Mouse (Mus musculus) heart, embryonic 16.5 days (tissue): ENCODE measurements around the gene Shroom3. TPM values are rescaled to one million over a fixed set of nuclear protein-coding genes. Genes with fewer than 3 reads are reported as not detected.

Experiments
- ATAC-seq: fragments of 200-750 bp; cut with Nextera tagmentation; replicated peaks from 2 replicates; pipeline ENCODE4 v1.8.0; 2017; ENCODE audit warnings: moderate number of reproducible peaks; ENCODE audit not compliant: insufficient read depth, low FRiP score; ENCODE audit errors: extremely low read depth
- H3K27ac ChIP-seq: fragments of 300-500 bp; sonication (generic); 2 replicates; pipeline ENCODE4 v1.5.1; 2014; ENCODE audit warnings: mild to moderate bottlenecking, low read length, control low read depth, moderate library complexity
- H3K27me3 ChIP-seq: fragments of 300-500 bp; sonication (generic); 2 replicates; pipeline ENCODE4 v1.6.1; 2014; ENCODE audit warnings: low read length, mixed read lengths; ENCODE audit not compliant: control insufficient read depth, insufficient read depth
- H3K36me3 ChIP-seq: fragments of 300-500 bp; sonication (generic); 2 replicates; pipeline ENCODE4 v1.6.1; 2014; ENCODE audit not compliant: control insufficient read depth, insufficient read depth
- H3K4me1 ChIP-seq: fragments of 300-500 bp; sonication (generic); 2 replicates; pipeline ENCODE4 v1.6.1; 2014; ENCODE audit warnings: low read length, mixed read lengths; ENCODE audit not compliant: control insufficient read depth, insufficient read depth
- H3K4me2 ChIP-seq: fragments of 300-500 bp; sonication (generic); 2 replicates; pipeline ENCODE4 v1.6.1; 2014; ENCODE audit warnings: low read depth, mild to moderate bottlenecking, control low read depth, low read length
- H3K4me3 ChIP-seq: fragments of 300-500 bp; sonication (generic); 2 replicates; pipeline ENCODE4 v1.5.1; 2014; ENCODE audit warnings: mild to moderate bottlenecking, control low read depth, low read length
- H3K9ac ChIP-seq: fragments of 300-500 bp; sonication (generic); 2 replicates; pipeline ENCODE4 v1.6.1; 2014; ENCODE audit warnings: low read length, control low read depth
- H3K9me3 ChIP-seq: fragments of 300-500 bp; sonication (generic); replicated peaks from 2 replicates; pipeline ENCODE4 v1.6.1; 2016; ENCODE audit warnings: low read length; ENCODE audit not compliant: control insufficient read depth
- WGBS: fragments of 180-500 bp; shearing (Covaris S2); extraction: QIAGEN DNeasy Blood & Tissue Kit; methylation state at CpG from one replicate; pipeline ENCODE4 v1.1.7; 2014; 5-methylcytosine and 5-hydroxymethylcytosine counted together
- polyA plus RNA-seq: library from polyadenylated mRNA; unstranded; fragments of >200 nt; fragmentation: Nextera tagmentation; extraction: Ambion mirVana; gene quantifications from 2 replicates; pipeline ENCODE4 v1.2.1, GENCODE M21; 2015

The Shroom3 gene
- polyA plus RNA-seq, 1 experiment from 2014 or later: 11.7 TPM

- no peak overlapping the region for H3K9ac ChIP-seq
- no peaks in the 10 kb centered on the region for H3K9me3 ChIP-seq
- H3K27me3 ChIP-seq: no peaks in the 10 kb centered on the region
- no peak for ATAC-seq
- H3K4me1 ChIP-seq: no peaks in the 10 kb centered on the region; the same call in 1 of the 2 replicates
- peaks cover 18% of the 10 kb centered on the region; the same call in 1 of the 2 replicates for H3K36me3 ChIP-seq
- 84% methylated on average over 3 of the region's 3 CpGs for WGBS
- H3K27ac ChIP-seq: no peak overlapping the region
- H3K4me3 ChIP-seq: no peak overlapping the region
- H3K4me2 ChIP-seq: no peak overlapping the region
Measured at GRCm38 (mm10) chr5:92967906-92968305, 284.7 kb downstream of the Shroom3 start.

GRCm38 (mm10) chr5:92969443-92969842, 286.2 kb downstream of the Shroom3 start:
- Histone ChIP-seq H3K4me2 (no peak overlapping the region), H3K27ac (no peak overlapping the region), H3K4me3 (no peak overlapping the region), H3K9me3 (no peaks in the 10 kb centered on the region), H3K9ac (no peak overlapping the region), H3K27me3 (no peaks in the 10 kb centered on the region), H3K36me3 (peaks cover 9% of the 10 kb centered on the region; the same call in 1 of the 2 replicates), H3K4me1 (no peaks in the 10 kb centered on the region; the same call in 1 of the 2 replicates)
- no peak for ATAC-seq
- 63% methylated on average over 8 of the region's 8 CpGs for WGBS

GRCm38 (mm10) chr5:92969926-92970325, 286.7 kb downstream of the Shroom3 start:
- no peak overlapping the region for H3K9ac ChIP-seq
- H3K4me3 ChIP-seq: no peak overlapping the region
- WGBS: 52% methylated on average over 2 of the region's 2 CpGs
- no peaks in the 10 kb centered on the region for H3K27me3 ChIP-seq
- H3K9me3 ChIP-seq: no peaks in the 10 kb centered on the region
- peaks cover 9% of the 10 kb centered on the region; the same call in 1 of the 2 replicates for H3K36me3 ChIP-seq
- ATAC-seq: no peak
- H3K4me2 ChIP-seq: no peak overlapping the region
- H3K4me1 ChIP-seq: no peaks in the 10 kb centered on the region; the same call in 1 of the 2 replicates
- H3K27ac ChIP-seq: 0 out of 2 replicates have a peak overlapping the region, but pooled peaks have one; percentile 13

GRCm38 (mm10) chr5:92970480-92970879, 287.2 kb downstream of the Shroom3 start:
- 25% methylated on average over 7 of the region's 7 CpGs for WGBS
- Histone ChIP-seq H3K4me1 (no peaks in the 10 kb centered on the region; the same call in 1 of the 2 replicates), H3K4me3 (no peak overlapping the region), H3K9ac (no peak overlapping the region), H3K36me3 (peaks cover 9% of the 10 kb centered on the region; the same call in 1 of the 2 replicates), H3K27ac (no peak overlapping the region), H3K9me3 (no peaks in the 10 kb centered on the region), H3K4me2 (no peak overlapping the region), H3K27me3 (no peaks in the 10 kb centered on the region)
- ATAC-seq: no peak

GRCm38 (mm10) chr5:92980393-92980792, 297.2 kb downstream of the Shroom3 start:
- Histone ChIP-seq H3K9ac (no peak overlapping the region), H3K27me3 (no peaks in the 10 kb centered on the region), H3K27ac (no peak overlapping the region), H3K36me3 (no peaks in the 10 kb centered on the region), H3K4me1 (no peaks in the 10 kb centered on the region), H3K4me3 (no peak overlapping the region), H3K4me2 (no peak overlapping the region), H3K9me3 (0 out of 2 replicates have a peak, but pooled peaks cover 2% of the 10 kb centered on the region)
- ATAC-seq: no peak
- WGBS: 81% methylated on average over 6 of the region's 6 CpGs

- Histone ChIP-seq H3K4me3 (no peak overlapping the region), H3K27ac (no peak overlapping the region), H3K9me3 (0 out of 2 replicates have a peak, but pooled peaks cover 2% of the 10 kb centered on the region), H3K4me1 (no peaks in the 10 kb centered on the region), H3K27me3 (no peaks in the 10 kb centered on the region), H3K4me2 (no peak overlapping the region), H3K9ac (no peak overlapping the region), H3K36me3 (no peaks in the 10 kb centered on the region)
- ATAC-seq: no peak
- 63% methylated on average over 2 of the region's 2 CpGs for WGBS
Measured at GRCm38 (mm10) chr5:92980862-92981261, 297.6 kb downstream of the Shroom3 start.

GRCm38 (mm10) chr5:92982673-92983072, 299.4 kb downstream of the Shroom3 start:
- H3K4me2 ChIP-seq: no peak overlapping the region
- no peak overlapping the region for H3K4me3 ChIP-seq
- H3K9me3 ChIP-seq: 0 out of 2 replicates have a peak, but pooled peaks cover 2% of the 10 kb centered on the region
- H3K27me3 ChIP-seq: no peaks in the 10 kb centered on the region
- no peak overlapping the region for H3K27ac ChIP-seq
- no peak for ATAC-seq
- H3K4me1 ChIP-seq: peaks cover 2% of the 10 kb centered on the region; the same call in 1 of the 2 replicates
- H3K36me3 ChIP-seq: no peaks in the 10 kb centered on the region
- no peak overlapping the region for H3K9ac ChIP-seq

GRCm38 (mm10) chr5:92983942-92984341, 300.7 kb downstream of the Shroom3 start:
- Histone ChIP-seq H3K4me3 (no peak overlapping the region), H3K36me3 (no peaks in the 10 kb centered on the region), H3K9ac (no peak overlapping the region), H3K27me3 (no peaks in the 10 kb centered on the region), H3K9me3 (0 out of 2 replicates have a peak, but pooled peaks cover 2% of the 10 kb centered on the region), H3K27ac (no peak overlapping the region), H3K4me2 (no peak overlapping the region), H3K4me1 (peaks cover 2% of the 10 kb centered on the region; the same call in 1 of the 2 replicates)
- WGBS: 31% methylated on average over 2 of the region's 2 CpGs
- ATAC-seq: no peak

- ATAC-seq: no peak
- 30% methylated on average over 1 of the region's 1 CpGs for WGBS
- no peaks in the 10 kb centered on the region for H3K27me3 ChIP-seq
- H3K4me2 ChIP-seq: no peak overlapping the region
- no peaks in the 10 kb centered on the region for H3K36me3 ChIP-seq
- peaks cover 2% of the 10 kb centered on the region; the same call in 1 of the 2 replicates for H3K4me1 ChIP-seq
- no peak overlapping the region for H3K9ac ChIP-seq
- H3K4me3 ChIP-seq: no peak overlapping the region
- no peak overlapping the region for H3K27ac ChIP-seq
- H3K9me3 ChIP-seq: 0 out of 2 replicates have a peak, but pooled peaks cover 2% of the 10 kb centered on the region
Measured at GRCm38 (mm10) chr5:92984692-92985091, 301.5 kb downstream of the Shroom3 start.
